Mouse (Mus musculus) limb, embryonic 13.5 days (tissue): Measurements from ENCODE around the gene Slc38a1. TPM values are rescaled to one million over a fixed set of nuclear protein-coding genes. Genes with fewer than 3 reads are reported as not detected.
A peak's percentile ranks its signal among the peaks of the same experiment; 100 is the strongest.

Source experiments
- ATAC-seq: fragments of 200-750 bp; cut with Nextera tagmentation; 2 replicates; pipeline ENCODE4 v1.8.0; 2017; ENCODE audit warnings: low read depth, moderate number of reproducible peaks, moderate TSS enrichment; ENCODE audit not compliant: low FRiP score
- H3K27ac ChIP-seq: fragments of 300-500 bp; sonication (generic); 2 replicates; pipeline ENCODE4 v1.5.1; 2015; ENCODE audit warnings: inconsistent platforms, mild to moderate bottlenecking, moderate library complexity
- H3K27me3 ChIP-seq: fragments of 300-500 bp; sonication (generic); 2 replicates; pipeline ENCODE4 v1.6.1; 2015; ENCODE audit warnings: mild to moderate bottlenecking, inconsistent platforms
- H3K36me3 ChIP-seq: fragments of 300-500 bp; sonication (generic); 2 replicates; pipeline ENCODE4 v1.6.1; 2015; ENCODE audit warnings: inconsistent platforms, mild to moderate bottlenecking, moderate library complexity
- H3K4me1 ChIP-seq: fragments of 300-500 bp; sonication (generic); 2 replicates; pipeline ENCODE4 v1.6.1; 2015; ENCODE audit warnings: inconsistent platforms
- H3K4me2 ChIP-seq: fragments of 300-500 bp; sonication (generic); replicated peaks from 2 replicates; pipeline ENCODE4 v1.6.1; 2015; ENCODE audit warnings: inconsistent platforms, mild to moderate bottlenecking, moderate library complexity
- H3K4me3 ChIP-seq: fragments of 300-500 bp; sonication (generic); 2 replicates; pipeline ENCODE4 v1.5.1; 2015; ENCODE audit warnings: moderate library complexity, mild to moderate bottlenecking, inconsistent platforms
- H3K9ac ChIP-seq: fragments of 300-500 bp; sonication (generic); 2 replicates; pipeline ENCODE4 v1.6.1; 2015; ENCODE audit warnings: mild to moderate bottlenecking, inconsistent platforms
- H3K9me3 ChIP-seq: fragments of 300-500 bp; sonication (generic); 2 replicates; pipeline ENCODE4 v1.6.1; 2016; ENCODE audit warnings: inconsistent platforms
- WGBS: fragments of 180-500 bp; shearing (Covaris S2); methylation state at CpG from one replicate; pipeline ENCODE4 v1.1.7; 2015; 5-methylcytosine and 5-hydroxymethylcytosine counted together
- polyA plus RNA-seq: library from polyadenylated mRNA; unstranded; fragments of >200 nt; fragmentation: Nextera tagmentation; extraction: Ambion mirVana; gene quantifications from 2 replicates; pipeline ENCODE4 v1.2.1, GENCODE M21; 2015

The Slc38a1 gene
- polyA plus RNA-seq, result 94.5 and 95.9 TPM in 2 replicates

GRCm38 (mm10) chr15:96642436-96643405 is at the start of gene Slc38a1:
Gene Slc38a1, minus strand, starts transcription at chr15:96642913.
- WGBS, result under 1% methylated on average over 57 of the region's 70 CpGs

DNA sequence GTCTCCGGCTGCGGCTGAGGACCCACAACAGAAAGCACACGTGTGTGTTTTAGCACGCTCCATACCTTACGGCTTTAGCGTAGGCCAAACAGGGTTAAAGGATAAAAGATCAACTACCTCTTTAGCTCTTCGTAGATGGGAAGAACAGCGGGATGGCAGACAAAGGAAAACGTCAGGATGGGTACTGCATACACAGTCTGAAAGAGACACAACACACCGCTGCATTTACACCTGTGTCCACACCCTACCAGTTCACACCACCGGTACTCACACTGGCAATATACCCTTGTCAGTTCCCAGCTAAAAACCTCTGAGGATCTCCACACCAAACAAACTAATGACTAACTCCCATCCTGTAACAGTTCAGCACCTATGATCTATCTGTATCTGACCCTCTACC is 49.7 kb upstream of the Slc38a1 start:
- Histone ChIP-seq H3K27me3 (no peaks in the 10 kb centered on the region), H3K4me1 (peaks cover 44% of the 10 kb centered on the region), H3K4me3 (no peak overlapping the region), H3K36me3 (peaks cover 93% of the 10 kb centered on the region), H3K27ac (no peak overlapping the region), H3K9me3 (no peaks in the 10 kb centered on the region), H3K9ac (no peak overlapping the region), H3K4me2 (no peak overlapping the region)
- no peak for ATAC-seq
- WGBS, result 94% methylated on average over 11 of the region's 11 CpGs

More at GRCm38 (mm10) chr15:96642436-96643405, at the start of gene Slc38a1:
- Histone ChIP-seq H3K27ac (peak within 1 kb of the TSS; percentile 99), H3K36me3 (no peaks in the 10 kb centered on the region), H3K4me1 (peaks cover 32% of the 10 kb centered on the region), H3K4me2 (peak within 1 kb of the TSS; percentile 87), H3K27me3 (no peaks in the 10 kb centered on the region), H3K9ac (peak within 1 kb of the TSS; percentile 96), H3K4me3 (peak within 1 kb of the TSS; percentile 86), H3K9me3 (no peaks in the 10 kb centered on the region)
- peak; percentile 76 for ATAC-seq

- peaks cover 90% of the 10 kb centered on the region for H3K36me3 ChIP-seq
Observed at GRCm38 (mm10) chr15:96691381-96691780, 48.7 kb upstream of the Slc38a1 start.

DNA sequence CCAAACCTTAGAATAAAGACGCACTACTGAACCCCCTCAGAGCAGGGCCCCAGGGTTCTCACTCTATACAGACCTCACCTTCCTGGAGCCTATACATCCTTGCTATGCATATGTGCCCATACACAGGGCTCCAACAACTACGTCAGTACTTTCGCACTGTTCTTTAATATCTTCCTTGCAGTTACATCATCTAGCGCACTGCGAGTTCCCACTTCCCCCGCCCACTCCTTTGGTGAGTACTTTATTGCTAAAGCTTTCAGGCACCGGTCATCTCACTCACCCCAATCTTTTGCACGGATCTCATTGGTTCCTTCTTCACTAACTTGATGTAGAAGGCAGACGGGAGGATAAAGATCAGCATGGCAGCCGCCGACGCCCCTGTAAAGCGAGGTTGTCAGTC is 48.1 kb upstream of the Slc38a1 start:
- Histone ChIP-seq H3K9me3 (no peaks in the 10 kb centered on the region), H3K9ac (no peak overlapping the region), H3K36me3 (peaks cover 87% of the 10 kb centered on the region), H3K4me2 (no peak overlapping the region), H3K27ac (no peak overlapping the region), H3K4me3 (no peak overlapping the region), H3K4me1 (peaks cover 28% of the 10 kb centered on the region), H3K27me3 (no peaks in the 10 kb centered on the region)
- WGBS, result 91% methylated on average over 13 of the region's 13 CpGs
- no peak for ATAC-seq

More at GRCm38 (mm10) chr15:96691381-96691780, 48.7 kb upstream of the Slc38a1 start:
- Histone ChIP-seq H3K9me3 (no peaks in the 10 kb centered on the region), H3K27ac (no peak overlapping the region), H3K4me2 (no peak overlapping the region), H3K4me1 (peaks cover 34% of the 10 kb centered on the region), H3K9ac (no peak overlapping the region), H3K27me3 (no peaks in the 10 kb centered on the region), H3K4me3 (no peak overlapping the region)
- 90% methylated on average over 15 of the region's 15 CpGs for WGBS
- no peak for ATAC-seq

GRCm38 (mm10) chr15:96689919-96690318 is 47.2 kb upstream of the Slc38a1 start:
- Histone ChIP-seq H3K27me3 (no peaks in the 10 kb centered on the region), H3K4me3 (no peak overlapping the region), H3K4me2 (no peak overlapping the region), H3K36me3 (peaks cover 78% of the 10 kb centered on the region), H3K9me3 (no peaks in the 10 kb centered on the region), H3K4me1 (peaks cover 19% of the 10 kb centered on the region), H3K9ac (no peak overlapping the region), H3K27ac (peak overlapping the region; percentile 63; the same call in 1 of the 2 replicates)
- 86% methylated on average over 9 of the region's 9 CpGs for WGBS
- ATAC-seq, result no peak

DNA sequence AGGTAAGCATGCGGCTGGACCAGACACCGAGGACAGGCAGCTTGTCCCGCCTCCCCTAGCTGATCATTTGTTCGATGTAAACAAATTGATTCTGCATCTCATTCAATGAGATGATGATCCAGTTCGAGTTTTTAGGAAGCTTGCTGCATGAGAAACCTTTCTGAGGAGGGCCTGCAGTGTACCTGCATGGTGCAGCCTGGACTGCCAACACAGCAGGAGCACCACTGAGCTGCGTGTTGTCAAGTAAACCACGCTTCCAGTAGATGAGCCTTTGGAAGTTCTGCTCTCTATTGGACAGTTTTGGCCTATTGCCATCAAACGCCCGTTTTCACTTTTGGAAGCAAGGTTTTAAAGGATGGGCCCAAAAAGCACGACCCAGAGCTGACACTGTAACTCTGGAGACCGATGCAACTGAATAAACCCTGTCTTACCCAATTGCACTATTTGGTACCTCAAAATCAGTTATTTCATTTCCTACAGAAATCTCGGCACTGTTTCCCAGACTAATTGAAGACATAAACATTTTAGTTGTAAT is 46.1 kb upstream of the Slc38a1 start:
- Histone ChIP-seq H3K9me3 (no peaks in the 10 kb centered on the region), H3K27ac (no peak overlapping the region), H3K9ac (no peak overlapping the region), H3K36me3 (peaks cover 67% of the 10 kb centered on the region), H3K4me2 (no peak overlapping the region), H3K4me1 (peaks cover 19% of the 10 kb centered on the region), H3K27me3 (no peaks in the 10 kb centered on the region), H3K4me3 (no peak overlapping the region)
- WGBS, result 92% methylated on average over 12 of the region's 12 CpGs
- no peak for ATAC-seq

DNA sequence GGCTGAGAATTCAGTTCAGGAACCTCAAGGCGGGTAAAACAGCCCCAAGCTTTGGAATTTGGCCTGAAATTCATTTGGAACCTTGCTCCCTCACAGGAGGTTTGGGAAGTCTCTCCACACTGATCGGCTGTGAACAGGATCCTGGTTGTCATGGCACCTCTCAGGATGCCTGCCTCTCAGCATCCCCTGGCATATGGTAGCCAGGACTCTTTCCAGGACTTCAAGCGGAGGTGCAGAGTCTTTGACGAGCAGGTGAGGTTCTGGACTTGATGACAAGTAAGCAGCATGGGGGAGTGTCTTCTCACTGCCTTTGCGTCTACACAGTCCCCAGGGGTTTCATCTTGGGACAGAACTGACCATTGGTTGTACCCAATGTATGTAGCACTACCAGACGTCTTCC is 45.3 kb upstream of the Slc38a1 start:
- H3K4me1 ChIP-seq, result peaks cover 16% of the 10 kb centered on the region
- no peaks in the 10 kb centered on the region for H3K9me3 ChIP-seq
- peaks cover 59% of the 10 kb centered on the region for H3K36me3 ChIP-seq
- ATAC-seq, result no peak
- H3K4me2 ChIP-seq, result no peak overlapping the region
- H3K4me3 ChIP-seq, result no peak overlapping the region
- WGBS, result 77% methylated on average over 6 of the region's 6 CpGs
- H3K9ac ChIP-seq, result no peak overlapping the region
- H3K27ac ChIP-seq, result no peak overlapping the region
- H3K27me3 ChIP-seq, result no peaks in the 10 kb centered on the region

- H3K4me2 ChIP-seq, result no peak overlapping the region
- 65% methylated on average over 1 of the region's 1 CpGs for WGBS
- peaks cover 16% of the 10 kb centered on the region for H3K4me1 ChIP-seq
- ATAC-seq, result no peak
- H3K9me3 ChIP-seq, result no peaks in the 10 kb centered on the region
- no peak overlapping the region for H3K4me3 ChIP-seq
- peaks cover 52% of the 10 kb centered on the region for H3K36me3 ChIP-seq
- H3K9ac ChIP-seq, result no peak overlapping the region
- no peak overlapping the region for H3K27ac ChIP-seq
- H3K27me3 ChIP-seq, result no peaks in the 10 kb centered on the region
Observed at GRCm38 (mm10) chr15:96687366-96687765, 44.7 kb upstream of the Slc38a1 start.

DNA sequence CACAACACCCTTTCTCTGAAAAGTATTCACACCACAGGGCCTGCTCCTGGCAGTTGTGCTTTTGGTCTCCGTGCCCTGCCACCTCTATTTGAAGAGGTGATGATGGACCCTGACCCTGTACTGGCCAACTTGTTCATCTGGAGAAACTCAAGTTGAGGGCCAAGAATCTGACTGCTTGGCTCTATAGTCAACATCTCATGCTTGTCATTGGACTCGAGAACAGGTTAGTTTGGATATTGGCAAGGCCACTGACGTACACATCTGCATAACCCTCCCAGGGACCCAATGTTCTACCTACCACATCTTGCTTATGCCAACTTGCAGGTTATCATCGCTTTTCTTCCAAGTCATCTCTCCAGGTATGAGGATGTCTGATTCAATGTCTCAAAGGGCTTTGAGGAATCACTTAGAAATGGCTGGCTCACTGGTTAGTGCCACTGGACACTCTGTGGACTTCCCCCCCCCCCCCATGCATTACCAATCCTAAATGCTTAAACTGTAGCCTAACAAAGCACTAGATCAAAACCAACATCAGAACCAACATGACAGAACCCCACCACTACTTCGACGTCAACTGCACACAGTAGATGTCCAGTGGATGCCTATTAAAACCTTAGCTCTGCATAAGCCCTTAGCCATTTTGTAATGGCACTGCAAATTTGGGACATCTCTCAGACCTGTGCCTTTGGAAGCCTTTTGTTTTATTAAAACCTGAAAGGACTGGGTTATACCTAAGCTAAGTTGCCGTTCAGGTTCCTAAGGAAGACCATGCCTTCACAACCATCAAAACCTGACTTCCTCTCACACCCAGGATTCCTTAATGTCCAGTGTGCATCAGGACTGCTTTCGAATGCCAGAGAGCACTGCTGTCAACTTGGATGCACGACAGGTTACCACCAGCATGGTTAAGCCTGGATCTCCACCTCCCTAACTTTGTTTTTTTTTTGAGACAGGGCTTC is 43.8 kb upstream of the Slc38a1 start:
- 82% methylated on average over 9 of the region's 9 CpGs for WGBS
- H3K4me1 ChIP-seq, result peaks cover 16% of the 10 kb centered on the region
- no peak overlapping the region for H3K4me3 ChIP-seq
- no peaks in the 10 kb centered on the region for H3K9me3 ChIP-seq
- H3K9ac ChIP-seq, result no peak overlapping the region
- H3K36me3 ChIP-seq, result peaks cover 43% of the 10 kb centered on the region
- H3K4me2 ChIP-seq, result no peak overlapping the region
- H3K27me3 ChIP-seq, result no peaks in the 10 kb centered on the region
- no peak overlapping the region for H3K27ac ChIP-seq
- ATAC-seq, result 0 out of 2 replicates have a peak, but pooled peaks have one; percentile 11

- Histone ChIP-seq H3K9ac (no peak overlapping the region), H3K9me3 (no peaks in the 10 kb centered on the region), H3K4me3 (no peak overlapping the region), H3K4me1 (peaks cover 12% of the 10 kb centered on the region), H3K36me3 (peaks cover 31% of the 10 kb centered on the region), H3K4me2 (no peak overlapping the region), H3K27ac (no peak overlapping the region), H3K27me3 (no peaks in the 10 kb centered on the region)
- 74% methylated on average over 6 of the region's 6 CpGs for WGBS
- ATAC-seq, result no peak
Observed at GRCm38 (mm10) chr15:96685273-96685672, 42.6 kb upstream of the Slc38a1 start.

GRCm38 (mm10) chr15:96684132-96684830 is 41.6 kb upstream of the Slc38a1 start:
- Histone ChIP-seq H3K36me3 (peaks cover 24% of the 10 kb centered on the region), H3K27me3 (no peaks in the 10 kb centered on the region), H3K9me3 (no peaks in the 10 kb centered on the region), H3K4me2 (peak overlapping the region; percentile 10; the same call in 1 of the 2 replicates), H3K4me1 (peaks cover 9% of the 10 kb centered on the region), H3K27ac (no peak overlapping the region), H3K4me3 (no peak overlapping the region), H3K9ac (no peak overlapping the region)
- 39% methylated on average over 11 of the region's 11 CpGs for WGBS
- ATAC-seq, result no peak
